Mouse (Mus musculus): Measurements from ENCODE around the gene Klra6. TPM values are rescaled to one million over a fixed set of nuclear protein-coding genes. Genes with fewer than 3 reads are reported as not detected.

The Klra6 gene
- 3.3 TPM for polyA plus RNA-seq (2015; fragmentation: Illumina TruSeq; extraction: RNeasy Lipid Tissue Mini Kit (QIAGEN cat#74804); ENCODE audit: insufficient read depth, low replicate concordance)

DNA sequence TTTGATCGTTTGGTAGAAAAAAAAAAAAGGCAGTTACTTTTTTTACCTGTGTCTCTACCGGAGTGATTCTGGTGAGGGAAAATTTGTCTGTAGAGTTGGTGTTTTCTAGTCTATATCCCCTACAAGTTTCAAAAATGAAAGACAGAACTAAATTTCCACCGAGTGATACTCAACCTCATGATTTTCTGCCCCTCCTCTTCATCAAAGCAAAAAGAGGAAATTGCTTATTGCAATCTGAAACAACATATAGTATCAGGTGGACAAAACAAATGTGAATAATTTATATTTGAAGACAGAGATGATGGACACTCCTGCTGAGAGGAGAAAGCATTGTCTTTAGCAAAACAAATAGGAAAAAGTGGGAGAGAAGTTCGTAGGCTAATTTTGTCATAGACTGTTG, at the start of gene Klra6:
Gene Klra6 (minus strand): TSS at position 101 of the 400 bp plus-strand sequence.

DNA sequence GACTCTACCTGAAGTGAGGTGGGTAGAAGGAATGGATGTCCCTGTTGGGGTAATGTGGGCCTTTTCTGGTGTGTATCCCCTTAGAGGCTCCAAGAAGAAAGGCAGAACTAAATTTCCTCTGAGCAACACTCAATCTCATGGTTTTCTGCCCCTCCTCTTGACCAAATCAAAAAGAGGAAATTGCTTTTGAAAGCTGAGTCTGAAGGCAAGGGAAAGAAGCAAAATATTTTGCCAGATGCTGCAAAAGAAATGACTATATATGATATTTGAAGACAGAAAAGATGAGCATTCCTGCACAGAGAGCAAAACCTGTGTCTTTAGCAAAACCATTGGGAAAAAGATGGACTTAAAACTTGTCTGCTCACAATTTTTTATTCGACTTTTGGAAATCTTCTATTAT, 40.4 kb upstream of the Klra6 start, which contains the start of gene Klra4:
Gene Klra4 (minus strand): TSS at position 101 of the 400 bp plus-strand sequence.

Other genes with a start within 250 kb of the Klra6 start
- not detected for gene Gm156, start 242.7 kb downstream of the Klra6 start, polyA plus RNA-seq (2015; fragmentation: Illumina TruSeq; extraction: RNeasy Lipid Tissue Mini Kit (QIAGEN cat#74804); ENCODE audit: insufficient read depth, low replicate concordance)
- not detected for gene Gm17631, start 164.3 kb downstream of the Klra6 start, polyA plus RNA-seq (2015; fragmentation: Illumina TruSeq; extraction: RNeasy Lipid Tissue Mini Kit (QIAGEN cat#74804); ENCODE audit: insufficient read depth, low replicate concordance)
- gene Klra17, start 150.3 kb downstream of the Klra6 start, polyA plus RNA-seq (2015; fragmentation: Illumina TruSeq; extraction: RNeasy Lipid Tissue Mini Kit (QIAGEN cat#74804); ENCODE audit: insufficient read depth, low replicate concordance) = 7.4 TPM
- gene Klra5, start 109.3 kb downstream of the Klra6 start, polyA plus RNA-seq (2015; fragmentation: Illumina TruSeq; extraction: RNeasy Lipid Tissue Mini Kit (QIAGEN cat#74804); ENCODE audit: insufficient read depth, low replicate concordance) = 1.5 TPM
- 15.0 TPM for gene Klra4, start 40.3 kb upstream of the Klra6 start, polyA plus RNA-seq (2015; fragmentation: Illumina TruSeq; extraction: RNeasy Lipid Tissue Mini Kit (QIAGEN cat#74804); ENCODE audit: insufficient read depth, low replicate concordance)
- gene Klra8, start 102.9 kb upstream of the Klra6 start, polyA plus RNA-seq (2015; fragmentation: Illumina TruSeq; extraction: RNeasy Lipid Tissue Mini Kit (QIAGEN cat#74804); ENCODE audit: insufficient read depth, low replicate concordance) = 31.1 TPM
- 11.2 TPM for gene Klra9, start 166.2 kb upstream of the Klra6 start, polyA plus RNA-seq (2015; fragmentation: Illumina TruSeq; extraction: RNeasy Lipid Tissue Mini Kit (QIAGEN cat#74804); ENCODE audit: insufficient read depth, low replicate concordance)
- 18.6 TPM for gene Klra7, start 206.4 kb upstream of the Klra6 start, polyA plus RNA-seq (2015; fragmentation: Illumina TruSeq; extraction: RNeasy Lipid Tissue Mini Kit (QIAGEN cat#74804); ENCODE audit: insufficient read depth, low replicate concordance)

All from spleen, adult 10 weeks (tissue).